Mouse (Mus musculus): ENCODE measurements at regions not wholly inside any gene's neighbourhood (a gene's known extent, or its start where the extent isn't known, plus 50 kb on each side); places are given as distances from the start of the nearest gene placed in this dataset.
A peak's percentile ranks its signal among the peaks of the same experiment; 100 is the strongest.
"Not testable (repeated sequence)": the region's sequence is repeated elsewhere in the genome, so short reads cannot be mapped to it uniquely, and the experiment has no call there.

DNA sequence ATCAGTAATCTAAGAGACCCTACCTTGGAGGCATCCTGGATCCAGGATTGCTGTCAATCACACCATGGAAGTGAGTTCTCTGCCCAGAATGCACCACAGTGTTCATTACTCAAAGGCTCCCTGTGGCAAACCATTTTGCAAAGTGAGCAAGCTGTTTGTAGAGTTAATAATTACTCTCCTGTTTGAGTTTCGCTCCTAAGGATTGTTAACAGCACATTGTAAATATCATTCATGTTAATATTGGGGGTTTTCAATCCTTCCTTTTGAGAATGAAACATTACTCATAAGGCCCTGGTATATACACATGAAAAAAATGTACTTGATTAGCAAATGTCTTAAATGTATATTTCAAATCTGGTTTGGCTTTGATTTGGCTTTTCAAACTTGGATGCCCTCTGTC lies 58.1 kb upstream of the Clstn2 start:
- no peak for DNase-seq

DNA sequence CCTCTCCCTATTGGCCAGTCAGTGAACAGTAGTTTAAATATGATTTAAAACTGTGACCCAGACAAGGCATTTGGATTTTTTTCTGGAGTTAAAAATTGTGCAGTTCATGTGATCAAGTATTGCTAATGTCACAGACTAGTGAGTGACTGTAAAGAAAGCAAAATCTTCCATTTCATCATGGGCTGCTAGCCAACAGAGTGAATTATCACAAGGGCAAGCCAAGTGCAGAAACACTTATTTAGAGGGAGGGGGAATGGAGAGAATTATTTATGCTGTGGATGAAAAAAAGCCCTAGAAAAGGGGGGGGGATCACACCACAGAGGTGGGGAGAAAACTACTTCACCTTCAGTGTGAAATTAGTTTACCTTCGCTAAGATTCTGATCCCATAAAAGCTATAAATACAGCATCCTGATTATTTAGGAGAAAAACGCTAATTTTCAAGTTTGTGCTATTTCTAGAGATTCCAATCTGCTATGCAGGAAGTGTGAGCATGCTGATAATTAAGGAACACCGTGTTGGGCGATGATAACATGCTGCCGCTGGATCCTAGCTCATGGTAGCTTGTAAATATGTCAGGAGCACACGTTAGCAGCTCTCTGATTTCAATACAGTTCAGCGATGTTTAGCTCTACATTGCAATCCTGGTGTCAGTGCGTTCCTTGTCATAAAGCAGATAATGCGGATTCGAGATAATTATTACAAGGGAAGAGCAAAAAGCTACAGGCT lies 62.2 kb upstream of the Clstn2 start:
- no peak for DNase-seq

DNA sequence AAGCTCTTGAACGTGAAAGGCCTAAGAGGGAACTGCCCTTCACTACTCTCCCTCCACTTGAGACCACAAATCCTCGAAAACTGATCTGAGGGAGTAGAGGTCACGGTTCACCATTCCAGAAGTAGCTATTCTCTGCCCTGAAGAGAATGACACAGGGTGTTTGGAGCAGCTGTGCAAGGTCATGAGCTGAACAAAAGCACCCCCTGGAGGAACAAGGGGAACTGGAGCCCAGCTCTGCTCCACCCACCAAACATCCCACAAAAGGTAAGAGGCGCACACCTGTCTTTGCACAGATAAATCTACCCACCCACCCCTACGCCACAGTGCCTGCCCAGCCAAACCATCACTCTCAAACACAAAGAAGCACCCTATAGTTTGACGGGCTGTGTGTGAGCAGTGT lies 90.4 kb upstream of the Clstn2 start:
- peak; percentile 13 to 51 for DNase-seq

GRCm38 (mm10) chr9:98129596-98129995 lies 96.6 kb upstream of the Clstn2 start:
- no peak for DNase-seq

DNA sequence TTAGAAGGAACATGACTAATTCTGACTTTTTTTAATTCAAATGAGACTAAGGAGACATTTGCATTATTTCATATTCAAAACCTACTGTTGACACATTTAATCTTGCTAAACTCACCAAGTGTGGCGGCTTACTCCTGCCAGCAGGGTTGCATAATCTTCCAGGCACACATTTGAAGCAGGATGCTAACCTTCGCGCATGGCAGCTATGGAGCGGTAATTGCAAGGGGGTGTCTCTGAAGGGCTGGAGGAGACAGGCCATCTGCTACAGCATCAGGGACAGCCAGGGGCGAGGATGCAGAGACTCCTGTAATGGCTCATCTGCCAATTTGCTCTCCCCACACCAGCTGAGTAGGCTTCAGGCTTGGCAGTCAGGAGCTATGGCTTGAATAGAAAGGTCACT lies 97.9 kb upstream of the Clstn2 start:
- DNase-seq: peak; percentile 43 to 63

DNA sequence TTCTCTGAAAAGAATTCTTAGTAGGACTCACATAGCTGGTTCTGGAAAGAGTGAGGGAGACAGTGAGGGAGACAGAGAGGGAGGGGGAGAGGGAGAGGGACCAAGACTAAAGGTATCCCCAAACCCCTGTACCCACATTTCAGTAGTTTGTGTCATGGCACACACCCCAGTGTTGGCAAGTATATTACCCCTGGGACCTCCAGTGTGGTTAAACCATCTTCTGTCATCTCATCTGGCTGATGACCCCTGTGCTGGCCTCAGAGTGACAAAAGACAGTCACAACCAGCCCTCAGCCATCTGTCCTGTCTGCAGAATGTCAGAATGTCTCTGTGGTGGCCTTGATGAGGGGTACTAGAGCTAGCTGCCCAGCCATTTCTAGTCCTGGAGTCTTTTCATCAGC lies 107.6 kb upstream of the Clstn2 start:
- no peak for DNase-seq

GRCm38 (mm10) chr9:98142121-98142520 lies 109.1 kb upstream of the Clstn2 start:
- DNase-seq: no peak

DNA sequence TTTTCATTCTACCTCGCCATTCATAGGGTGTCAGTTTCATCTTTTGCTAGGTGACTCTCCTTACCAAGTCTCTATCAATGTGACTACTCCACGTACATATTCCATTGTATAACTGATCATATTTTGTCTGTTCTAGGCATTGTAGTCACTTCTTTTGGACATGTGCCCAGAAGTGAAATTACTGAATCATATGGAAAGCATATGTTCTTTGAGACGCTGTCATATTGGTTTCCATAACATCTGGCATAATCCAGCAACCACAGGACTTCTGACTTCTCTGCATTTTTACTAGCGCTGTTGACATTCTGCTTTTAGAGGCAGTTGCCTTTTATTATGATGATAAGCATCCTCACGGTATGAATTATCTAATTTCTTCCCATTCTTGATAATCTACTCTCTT lies 113.9 kb upstream of the Clstn2 start:
- no peak for DNase-seq

DNA sequence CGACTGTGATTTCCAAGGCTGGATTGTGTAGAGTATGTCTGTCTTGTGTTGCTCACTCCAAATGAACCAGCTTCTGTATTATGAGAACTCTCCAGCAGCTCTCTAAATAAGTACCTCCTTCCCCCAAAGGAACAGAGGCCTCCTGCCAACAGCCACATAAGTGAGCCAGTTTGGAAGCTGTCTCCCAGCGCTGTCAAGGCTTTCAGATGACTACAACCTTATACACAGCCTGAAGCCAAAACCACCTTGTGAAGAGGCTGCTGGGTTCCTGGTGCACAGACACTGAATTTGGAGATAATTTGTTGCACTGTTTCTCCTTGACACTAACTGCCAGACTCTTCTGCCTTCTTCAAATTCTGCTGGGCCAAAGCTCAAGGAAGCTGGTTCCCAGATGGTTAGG lies 125.4 kb upstream of the Clstn2 start:
- DNase-seq: no peak

DNA sequence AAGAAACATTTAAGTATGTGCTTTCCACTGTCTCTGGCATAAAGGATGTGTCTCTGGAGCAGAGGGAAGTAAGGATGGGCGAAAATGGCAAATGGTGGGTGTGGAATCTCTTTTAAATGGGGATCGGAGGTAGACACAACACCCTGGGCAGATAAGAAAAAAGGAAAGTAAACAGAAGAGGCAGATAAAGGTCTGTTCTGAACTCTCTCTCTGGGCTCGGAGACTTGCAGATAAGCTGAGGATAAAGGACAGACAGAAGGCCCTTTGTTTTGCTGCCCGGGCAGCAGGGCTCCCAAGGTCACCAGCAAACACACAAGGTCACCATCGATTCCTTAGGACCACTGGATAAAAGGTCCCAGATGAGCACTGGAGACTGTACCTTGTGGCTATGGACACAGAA lies 122.7 kb upstream of the Nmnat3 start:
- DNase-seq: no peak

DNA sequence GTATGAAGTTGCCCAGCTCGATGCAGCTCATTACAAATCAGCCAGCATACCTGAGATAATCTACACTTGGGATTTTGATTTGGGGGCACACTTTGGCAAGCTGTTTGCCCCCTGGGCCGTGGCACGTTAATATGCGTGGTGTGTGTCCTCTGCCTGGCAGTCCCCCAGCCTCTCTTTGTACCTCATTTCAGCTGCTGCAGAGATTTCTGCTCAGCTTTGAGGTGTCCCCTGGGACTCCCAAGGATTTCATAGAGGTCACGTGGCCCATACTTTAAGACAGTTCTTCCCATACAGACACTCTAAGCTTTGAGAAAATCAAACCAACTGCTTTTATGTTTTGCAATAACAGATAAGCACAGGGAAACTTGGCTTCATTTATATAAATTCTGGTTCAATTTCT lies 113.2 kb upstream of the Nmnat3 start:
- no peak for DNase-seq

DNA sequence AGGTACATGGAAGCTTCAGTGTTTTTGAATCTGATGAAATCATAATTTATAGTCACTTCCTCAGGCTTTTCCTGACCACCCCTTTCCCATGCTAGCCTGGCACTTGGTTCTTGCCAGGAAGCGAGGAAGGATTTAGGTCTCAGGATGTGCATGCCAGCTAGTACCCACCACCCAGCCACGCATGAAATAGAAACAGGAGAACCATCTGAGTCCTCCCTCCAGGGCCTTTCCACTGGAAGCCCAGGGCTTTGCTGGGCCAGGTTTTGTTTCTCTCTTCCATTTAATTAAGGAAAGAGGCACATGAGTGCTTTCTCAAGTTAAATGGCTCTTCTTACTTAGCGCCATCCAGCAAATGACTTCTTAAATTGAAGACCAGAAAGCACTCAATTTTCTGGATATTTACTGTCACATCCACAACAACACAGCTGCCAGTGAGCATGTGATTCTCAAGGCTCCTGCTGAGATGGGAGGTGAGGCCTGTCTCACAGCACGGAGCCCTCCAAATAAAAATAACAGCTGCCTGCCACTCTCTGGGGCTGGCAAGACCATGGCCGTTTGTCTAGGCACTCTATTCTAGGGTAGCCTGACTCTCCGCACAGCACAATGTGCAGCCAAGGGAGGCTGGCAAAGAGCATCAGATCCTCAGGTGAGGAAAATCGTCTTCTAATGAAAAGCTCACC lies 110.4 kb upstream of the Nmnat3 start:
- peak in 1 of 2 experiments; percentile 14 for DNase-seq

- DNase-seq: peak; percentile 54 to 70
These were observed 106.5 kb upstream of the Nmnat3 start for GRCm38 (mm10) chr9:98180766-98181165.

GRCm38 (mm10) chr9:98186757-98187300 lies 100.4 kb upstream of the Nmnat3 start:
- no peak for DNase-seq

- DNase-seq: peak in 1 of 2 experiments; percentile 40
These were observed 92.9 kb upstream of the Nmnat3 start for GRCm38 (mm10) chr9:98194356-98194755.

DNA sequence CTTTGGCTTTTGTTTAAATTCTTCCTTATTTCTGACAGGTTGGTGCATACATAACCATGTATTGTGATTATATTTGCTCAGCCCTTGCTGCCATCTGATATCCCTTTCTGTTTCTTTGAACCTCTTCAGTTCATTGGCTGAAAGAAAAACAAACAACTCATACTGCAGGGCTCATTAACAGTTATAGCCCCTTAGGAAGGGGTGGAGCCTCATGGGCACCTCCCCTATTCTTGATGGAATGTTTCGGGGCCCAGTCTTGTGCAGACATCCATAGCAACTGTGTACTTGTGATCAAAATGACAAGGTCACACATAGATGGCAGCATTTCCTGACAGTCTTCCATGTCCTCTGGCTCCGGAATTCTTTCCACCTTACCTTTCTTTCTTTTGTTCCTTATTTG lies 68.4 kb upstream of the Nmnat3 start:
- DNase-seq: no peak

GRCm38 (mm10) chr9:98220367-98220766 lies 66.9 kb upstream of the Nmnat3 start:
- DNase-seq: no peak

- DNase-seq: no peak
These were observed 65.5 kb upstream of the Nmnat3 start for GRCm38 (mm10) chr9:98221766-98222165.

- no peak for DNase-seq
These were observed 59.0 kb upstream of the Nmnat3 start for GRCm38 (mm10) chr9:98228226-98228625.

DNA sequence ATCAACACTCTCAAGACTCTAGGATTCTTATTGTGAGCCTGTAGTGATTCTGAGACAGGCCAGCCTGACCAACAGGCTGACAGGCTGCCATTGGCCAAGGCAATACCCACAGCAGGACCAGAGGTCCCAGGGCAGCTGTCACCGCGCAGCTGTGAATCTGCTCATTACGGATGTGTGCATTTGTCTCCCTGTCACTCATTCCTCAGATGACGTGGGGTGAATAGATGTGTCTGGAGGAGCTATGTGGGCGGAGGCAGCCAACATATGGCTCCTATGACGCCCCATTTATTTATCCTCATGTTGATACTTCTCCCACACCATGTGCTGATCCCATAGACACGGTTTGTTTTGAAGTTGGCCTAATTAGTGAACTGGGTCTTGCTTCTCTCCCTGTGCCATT lies 58.3 kb upstream of the Nmnat3 start:
- no peak for DNase-seq

GRCm38 (mm10) chr9:98234731-98235130 lies 52.5 kb upstream of the Nmnat3 start:
- not testable (repeated sequence) for DNase-seq
